Mouse (Mus musculus) bone marrow macrophage, adult 2 months (primary cell): ENCODE data around the gene C5ar2. TPM values are rescaled to one million over a fixed set of nuclear protein-coding genes. Genes with fewer than 3 reads are reported as not detected.

Experiments
- H3K27ac ChIP-seq: 2 replicates; pipeline ENCODE4 v1.5.1; 2012; ENCODE audit warnings: low read depth, low read length; ENCODE audit not compliant: insufficient read depth
- H3K4me1 ChIP-seq: 2 replicates; pipeline ENCODE4 v1.6.1; 2012; ENCODE audit warnings: low read length; ENCODE audit not compliant: control insufficient read depth, insufficient read depth
- H3K4me3 ChIP-seq: 2 replicates; pipeline ENCODE4 v1.5.1; 2012; ENCODE audit warnings: mild to moderate bottlenecking, low read length, moderate library complexity; ENCODE audit not compliant: insufficient read depth
- CTCF ChIP-seq: IDR thresholded peaks from 2 replicates; pipeline ENCODE4 v1.5.1; 2012; ENCODE audit warnings: low read depth, mild to moderate bottlenecking, low read length, moderate library complexity
- POLR2A ChIP-seq: IDR thresholded peaks from 2 replicates; pipeline ENCODE4 v1.6.1; 2012; ENCODE audit warnings: mild to moderate bottlenecking, low read depth, low read length, borderline replicate concordance
- polyA plus RNA-seq: library from polyadenylated mRNA; stranded (reverse); fragments of >200 nt; gene quantifications from 2 replicates; pipeline ENCODE4 v1.2.4, GENCODE M21; 2012; ENCODE audit not compliant: missing spikeins, insufficient read depth, insufficient read length

The C5ar2 gene
- 18.4 and 18.5 TPM in 2 replicates for polyA plus RNA-seq

GRCm38 (mm10) chr7:16244067-16244466, at the start of gene C5ar2:
Gene C5ar2 (minus strand): TSS chr7:16244154.
- Histone ChIP-seq H3K4me3 (peak within 1 kb of the TSS; percentile 43), H3K4me1 (peaks cover 62% of the 10 kb centered on the region), H3K27ac (peak within 1 kb of the TSS; percentile 94)
- TF ChIP-seq CTCF (no peak), POLR2A (no peak)

DNA sequence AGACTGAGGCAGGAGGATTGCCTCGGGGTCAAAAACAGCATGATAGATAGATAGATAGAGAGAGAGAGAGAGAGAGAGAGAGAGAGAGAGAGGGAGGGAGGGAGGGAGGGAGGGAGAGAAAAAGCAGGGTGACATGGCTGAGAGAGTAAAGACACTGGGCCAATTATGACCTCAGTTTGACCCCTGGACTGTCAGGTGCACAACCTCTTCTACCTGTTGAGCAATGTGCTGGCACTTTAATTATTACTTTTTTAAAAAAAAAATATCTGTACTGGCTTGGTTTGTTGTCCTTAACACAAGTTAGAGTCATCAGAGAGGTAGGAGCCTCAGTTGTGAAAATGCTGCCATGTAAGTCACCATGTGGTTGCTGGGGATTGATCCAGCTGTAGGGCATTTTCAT, 43.8 kb upstream of the C5ar2 start:
- Histone ChIP-seq H3K4me1 (peaks cover 11% of the 10 kb centered on the region), H3K27ac (no peak overlapping the region), H3K4me3 (no peak overlapping the region)
- TF ChIP-seq CTCF, result no peak
- no peak for TF ChIP-seq POLR2A

DNA sequence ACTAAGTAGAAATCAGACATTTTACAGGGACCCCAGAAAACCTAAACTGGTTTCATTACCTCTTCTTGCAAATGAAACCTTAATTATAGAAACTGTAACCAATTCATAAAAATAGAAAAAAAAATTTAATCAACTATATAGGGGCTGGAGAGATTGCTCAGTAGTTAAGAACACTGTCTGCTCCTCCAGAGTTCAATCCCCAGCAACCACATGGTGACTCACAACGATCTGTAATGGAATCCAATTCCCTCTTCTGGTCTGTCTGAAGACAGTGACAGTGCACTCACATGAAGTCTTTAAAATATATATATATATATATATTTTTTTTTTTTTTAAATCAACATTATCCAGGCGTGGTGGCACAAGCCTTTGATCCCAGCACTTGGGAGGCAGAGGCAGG, 43.1 kb upstream of the C5ar2 start:
- H3K4me3 ChIP-seq, result peak overlapping the region; percentile 65
- TF ChIP-seq CTCF, result no peak
- no peak for TF ChIP-seq POLR2A
- H3K4me1 ChIP-seq, result peaks cover 11% of the 10 kb centered on the region
- peak overlapping the region; percentile 91 for H3K27ac ChIP-seq

DNA sequence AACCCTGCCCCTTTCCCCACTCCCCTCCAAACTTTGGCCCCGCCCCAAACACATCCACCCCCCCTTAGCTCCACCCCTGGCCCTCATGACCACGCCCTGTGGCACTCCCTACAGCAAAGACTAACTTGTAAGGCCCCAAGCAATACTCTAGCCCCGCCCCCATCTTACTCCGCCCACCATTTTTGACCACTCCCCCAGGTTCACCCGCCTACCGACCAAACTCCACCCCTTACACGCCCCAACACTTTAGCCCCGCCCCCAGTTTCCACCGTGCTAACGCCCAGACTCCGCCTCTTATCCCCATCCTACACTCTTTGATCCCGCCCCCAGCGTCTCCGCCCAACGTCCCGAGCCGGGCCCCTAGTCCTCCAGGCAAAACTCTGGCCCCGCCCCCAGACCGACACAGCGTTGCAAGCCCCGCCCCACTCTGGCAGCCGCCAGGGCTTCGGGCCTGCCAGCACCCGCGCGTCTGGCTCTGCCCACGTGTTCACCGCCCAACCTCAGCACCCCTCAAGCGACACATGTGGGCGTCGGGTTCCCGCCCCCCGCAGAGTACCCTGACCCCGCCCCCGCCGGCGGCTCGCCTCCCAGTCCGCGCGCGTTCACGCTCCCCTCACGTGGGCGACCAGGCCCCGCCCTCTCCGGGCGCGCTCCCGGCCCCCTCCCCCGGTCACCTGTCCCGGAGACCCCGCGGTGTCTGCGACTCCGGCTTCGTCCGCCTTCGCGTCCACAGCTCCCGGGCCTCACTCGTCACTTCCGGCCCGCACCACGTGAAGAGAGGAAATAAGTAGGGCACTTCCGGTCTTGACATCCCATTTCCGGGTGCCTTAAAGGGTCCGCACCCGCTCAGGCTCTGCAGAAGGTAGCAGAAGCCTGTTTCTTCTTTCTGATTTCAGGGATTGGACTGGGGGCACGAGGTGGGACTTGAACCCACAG, 42.3 kb upstream of the C5ar2 start, which contains the start of gene Ccdc9:
Ccdc9 (minus strand) TSS at position 770 of the 936 bp plus-strand sequence.
- TF ChIP-seq POLR2A, result 0 out of 2 replicates have a peak, but pooled peaks have one; percentile 50
- TF ChIP-seq CTCF, result no peak
- Histone ChIP-seq H3K4me1 (peaks cover 11% of the 10 kb centered on the region), H3K4me3 (peak within 1 kb of the TSS; percentile 65), H3K27ac (peak within 1 kb of the TSS; percentile 91)

DNA sequence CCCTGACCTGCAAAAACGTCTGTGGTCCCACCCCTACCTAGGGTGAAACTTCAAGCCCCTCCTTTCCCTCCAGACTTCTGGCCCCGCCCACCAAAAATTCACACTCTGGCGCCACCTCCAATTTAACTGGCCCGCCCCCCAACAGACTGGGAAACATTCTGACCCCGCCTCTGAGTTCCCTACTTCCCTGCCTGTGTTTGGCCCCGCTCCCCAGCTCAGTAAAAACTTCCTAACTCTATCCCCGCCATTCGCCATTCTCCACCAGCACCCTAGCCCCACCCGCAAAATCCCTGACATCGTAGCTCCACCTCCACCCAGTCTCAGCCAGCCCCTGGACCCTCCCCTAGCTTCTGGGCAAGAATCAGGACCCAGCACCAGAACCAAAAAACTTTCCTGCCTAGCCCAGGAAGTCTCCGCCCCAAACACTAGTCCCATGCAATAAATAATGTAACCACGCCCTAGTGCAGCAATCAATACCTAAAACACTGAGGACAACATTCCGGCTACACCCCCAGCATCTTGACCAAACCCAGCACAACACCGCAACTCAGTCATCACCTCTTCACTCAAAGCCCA, 41.6 kb upstream of the C5ar2 start:
- TF ChIP-seq POLR2A (no peak), CTCF (no peak)
- H3K4me1 ChIP-seq, result peaks cover 11% of the 10 kb centered on the region
- peak overlapping the region; percentile 65 for H3K4me3 ChIP-seq
- H3K27ac ChIP-seq, result peak overlapping the region; percentile 76

DNA sequence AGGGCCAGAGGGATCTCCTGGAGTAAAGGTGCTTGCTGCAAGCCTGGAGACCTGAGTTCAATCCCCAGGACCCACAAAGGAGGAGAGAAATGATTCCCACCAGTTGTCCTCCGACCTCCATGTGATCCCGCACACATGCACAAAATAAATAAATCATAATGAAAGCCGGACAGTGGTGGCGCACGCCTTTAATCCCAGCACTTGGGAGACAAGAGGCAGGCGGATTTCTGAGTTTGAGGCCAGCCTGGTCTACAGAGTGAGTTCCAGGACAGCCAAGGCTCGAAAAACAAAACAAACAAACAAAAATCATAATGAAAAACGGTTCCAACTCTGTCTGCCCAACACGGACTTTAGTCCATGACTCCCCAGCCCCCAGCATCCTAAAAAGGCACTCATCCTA, 41.0 kb upstream of the C5ar2 start:
- TF ChIP-seq POLR2A (no peak), CTCF (no peak)
- Histone ChIP-seq H3K4me1 (peaks cover 11% of the 10 kb centered on the region), H3K4me3 (peak overlapping the region; percentile 65), H3K27ac (no peak overlapping the region)

- TF ChIP-seq POLR2A (no peak), CTCF (no peak)
- H3K4me3 ChIP-seq, result no peak overlapping the region
- H3K4me1 ChIP-seq, result peaks cover 11% of the 10 kb centered on the region
- H3K27ac ChIP-seq, result no peak overlapping the region
Observed at GRCm38 (mm10) chr7:16284001-16284400, 40.0 kb upstream of the C5ar2 start.

GRCm38 (mm10) chr7:16282334-16282733, 38.4 kb upstream of the C5ar2 start:
- no peak for TF ChIP-seq POLR2A
- no peak for TF ChIP-seq CTCF
- Histone ChIP-seq H3K27ac (no peak overlapping the region), H3K4me1 (peaks cover 11% of the 10 kb centered on the region), H3K4me3 (no peak overlapping the region)

- Histone ChIP-seq H3K4me1 (peaks cover 10% of the 10 kb centered on the region), H3K4me3 (no peak overlapping the region), H3K27ac (no peak overlapping the region)
- TF ChIP-seq POLR2A, result no peak
- no peak for TF ChIP-seq CTCF
Observed at GRCm38 (mm10) chr7:16280721-16281120, 36.8 kb upstream of the C5ar2 start.

- TF ChIP-seq CTCF, result no peak
- Histone ChIP-seq H3K27ac (no peak overlapping the region), H3K4me1 (peaks cover 28% of the 10 kb centered on the region), H3K4me3 (no peak overlapping the region)
Observed at GRCm38 (mm10) chr7:16274922-16275890, 31.3 kb upstream of the C5ar2 start.
